Mouse (Mus musculus) heart, adult 2 months (tissue): ENCODE data around the gene Stat5b.

Source experiments
- CTCF ChIP-seq: fragments of 200-600 bp; IDR thresholded peaks from 2 replicates; pipeline ENCODE4 v1.8.1; 2022; ENCODE audit warnings: antibody characterized with exemption, mild to moderate bottlenecking, moderate library complexity
- POLR2A ChIP-seq: fragments of 200-500 bp; IDR thresholded peaks from 2 replicates; pipeline ENCODE4 v1.6.1; 2011; ENCODE audit warnings: mild to moderate bottlenecking, low read depth, low read length, control low read depth; ENCODE audit not compliant: insufficient read depth

GRCm38 (mm10) chr11:100833466-100833865, 17.1 kb downstream of the Stat5b start:
- peak; percentile 56 for TF ChIP-seq CTCF
- no peak for TF ChIP-seq POLR2A
